Mouse (Mus musculus) left cerebral cortex, postnatal 14 days (tissue): ENCODE data around the gene AW551984. TPM values are rescaled to one million over a fixed set of nuclear protein-coding genes. Genes with fewer than 3 reads are reported as not detected.

Experiments used
- DNase-seq, 2 experiments: peaks; one replicate each; pipeline ENCODE4 v3.0.0; 2021 to 2022; ENCODE audit warnings: low spot score in 2 of 2, mixed read lengths in 1 of 2
- intact Hi-C: fragments of 180-260 bp; cut with DNase I; formaldehyde crosslinking; loops from one replicate; pipeline ENCODE4 v1.15.1; 2025
- long read RNA-seq, 2 experiments: library from polyadenylated mRNA; stranded (forward); transcript quantifications; one replicate each; pipeline ENCODE4 v2.0.0; 2021
- total RNA-seq, 2 experiments: library from RNA; stranded (reverse); gene quantifications; 2 replicates each; pipeline ENCODE4 v1.2.3; 2021

The AW551984 gene
- 10 to 100 TPM in 1 of 2 experiments, 1 to 10 TPM in 1; 6.5 to 13.9 TPM for total RNA-seq
- long read RNA-seq, experiment 1, partial matches to known transcripts: 1 of 3 reads
- long read RNA-seq, experiment 1, other reads (novel, unspliced or antisense): 2 of 3 reads
- long read RNA-seq, experiment 2, full-length matches to known transcripts: 2 of 6 reads
- long read RNA-seq, experiment 2, partial matches to known transcripts: 4 of 6 reads
- long read RNA-seq, experiment 2, other reads (novel, unspliced or antisense): 0 of 6 reads

GRCm38 (mm10) chr9:39603999-39604453, at the start of gene AW551984:
Gene AW551984 (minus strand): TSS chr9:39604403.
- intact Hi-C loops: no loop called here
- DNase-seq: peak; percentile 6 to 7

GRCm38 (mm10) chr9:39647382-39647781, 43.2 kb upstream of the AW551984 start:
- intact Hi-C loops: no loop called here
- DNase-seq: no peak

GRCm38 (mm10) chr9:39644785-39645184, 40.6 kb upstream of the AW551984 start, which contains the start of gene Olfr961:
Gene Olfr961 (plus strand): TSS chr9:39645085.
- intact Hi-C loops: no loop called here
- DNase-seq: no peak

GRCm38 (mm10) chr9:39633913-39634594, 29.9 kb upstream of the AW551984 start:
- peak; percentile 45 to 50 for DNase-seq
- intact Hi-C loops: no loop called here

GRCm38 (mm10) chr9:39629069-39629468, 24.9 kb upstream of the AW551984 start:
- intact Hi-C loops: no loop called here
- no peak for DNase-seq

GRCm38 (mm10) chr9:39624711-39625110, 20.5 kb upstream of the AW551984 start:
- no peak for DNase-seq
- intact Hi-C loops: no loop called here

GRCm38 (mm10) chr9:39623783-39624182, 19.6 kb upstream of the AW551984 start:
- intact Hi-C loops: no loop called here

GRCm38 (mm10) chr9:39621073-39621472, 16.9 kb upstream of the AW551984 start, which contains the start of gene Olfr960:
Gene Olfr960 (plus strand): TSS chr9:39621373.
- no peak for DNase-seq
- intact Hi-C loops: no loop called here

More at GRCm38 (mm10) chr9:39623783-39624182, 19.6 kb upstream of the AW551984 start:
- DNase-seq: no peak

- peak; percentile 25 to 47 for DNase-seq
- intact Hi-C loops: loop anchor here (2.0 kb wide), 1 partner anchor 103 kb away; no protein-coding TSS in a partner anchor
Observed at GRCm38 (mm10) chr9:39611953-39612352, 7.8 kb upstream of the AW551984 start.

- no peak for DNase-seq
- intact Hi-C loops: no loop called here
Observed at GRCm38 (mm10) chr9:39610355-39610754, 6.2 kb upstream of the AW551984 start, which contains the start of gene Olfr148. Gene Olfr148 (plus strand): TSS chr9:39610655.

- intact Hi-C loops: no loop called here
- no peak for DNase-seq
Observed at GRCm38 (mm10) chr9:39608497-39608896, 4.3 kb upstream of the AW551984 start.

- intact Hi-C loops: no loop called here
- DNase-seq: no peak
Observed at GRCm38 (mm10) chr9:39603333-39603845, 814 bp downstream of the AW551984 start.

- intact Hi-C loops: no loop called here
- DNase-seq: peak; percentile 33 to 46
Observed at GRCm38 (mm10) chr9:39602536-39603332, 1.5 kb downstream of the AW551984 start.

GRCm38 (mm10) chr9:39577050-39577449, 27.2 kb downstream of the AW551984 start:
- peak in 1 of 2 experiments; percentile 17 for DNase-seq
- intact Hi-C loops: no loop called here

GRCm38 (mm10) chr9:39575469-39575868, 28.7 kb downstream of the AW551984 start, which contains the start of gene Olfr959:
Gene Olfr959 (minus strand): TSS chr9:39575569.
- intact Hi-C loops: no loop called here
- no peak for DNase-seq

- no peak for DNase-seq
- intact Hi-C loops: no loop called here
Observed at GRCm38 (mm10) chr9:39558349-39558647, 45.9 kb downstream of the AW551984 start.

GRCm38 (mm10) chr9:39557529-39558348, 46.5 kb downstream of the AW551984 start:
- intact Hi-C loops: no loop called here
- DNase-seq: peak; percentile 25 to 58

- intact Hi-C loops: no loop called here
Observed at GRCm38 (mm10) chr9:39553946-39554345, 50.3 kb downstream of the AW551984 start, which contains the start of gene Olfr958. Gene Olfr958 (minus strand): TSS chr9:39554054.

GRCm38 (mm10) chr9:39550806-39551205, 53.4 kb downstream of the AW551984 start:
- DNase-seq: peak in 1 of 2 experiments; percentile 18
- intact Hi-C loops: no loop called here

More at GRCm38 (mm10) chr9:39553946-39554345, 50.3 kb downstream of the AW551984 start, which contains the start of gene Olfr958:
- DNase-seq: no peak
